Mouse (Mus musculus) erythroblast, embryonic 14.5 days (primary cell): Measurements from ENCODE around the gene Tmem9.

ENCODE experiments used
- GATA1 ChIP-seq: IDR thresholded peaks from 2 replicates; pipeline ENCODE4 v1.6.1; 2012; ENCODE audit warnings: low read length, inconsistent platforms, mixed read lengths
- TAL1 ChIP-seq: IDR thresholded peaks from 3 replicates; pipeline ENCODE4 v1.6.1; 2012; ENCODE audit warnings: low read length, inconsistent platforms, mixed read lengths

DNA sequence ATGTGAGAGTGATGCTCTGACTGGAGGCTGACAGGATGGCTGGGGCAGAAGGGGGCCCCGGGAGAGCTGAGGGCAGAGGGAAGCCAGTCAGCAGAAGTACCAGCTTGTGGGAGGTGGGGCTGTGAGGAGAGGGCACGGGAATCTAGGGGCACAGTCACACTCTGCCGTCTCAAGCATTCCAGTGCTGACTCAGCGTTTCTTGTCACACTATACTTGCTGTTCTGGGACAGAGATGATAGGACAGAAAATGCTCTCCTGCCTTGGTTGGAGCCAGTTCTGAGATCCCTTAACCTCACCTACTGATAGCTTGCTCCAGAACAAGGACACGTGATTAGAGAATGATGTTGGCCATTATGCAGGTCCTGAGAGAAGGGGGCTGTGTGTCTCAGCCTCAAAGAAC, 44.8 kb upstream of the Tmem9 start:
- no peak for TF ChIP-seq GATA1
- TF ChIP-seq TAL1, result no peak
